Mouse (Mus musculus): ENCODE data around the gene Cdk9.

DNA sequence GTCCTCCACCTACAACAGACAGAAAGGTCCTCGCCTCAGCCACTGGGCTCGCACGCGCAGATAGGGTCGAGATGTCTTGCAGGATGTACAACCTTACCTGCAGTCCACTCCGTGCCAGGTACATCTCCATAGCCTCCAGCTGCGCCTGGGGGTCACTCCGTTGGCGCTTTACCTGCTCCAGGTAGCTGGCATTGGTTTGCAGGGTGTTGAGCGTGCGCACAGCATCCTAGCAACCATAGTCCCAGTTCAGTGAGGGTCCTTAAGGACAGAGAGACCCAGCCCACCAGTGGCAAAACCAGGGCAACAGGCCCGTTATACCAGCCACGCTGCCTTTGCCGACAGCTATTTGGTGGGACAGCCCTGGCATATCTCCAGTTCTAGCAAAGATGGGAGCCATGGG, 20.4 kb downstream of the Cdk9 start:
- TF ChIP-seq CTCF (IDR thresholded peaks at IDR 0.05; ENCODE audit: low read depth, low read length) (no peak), EP300 (IDR thresholded peaks at IDR 0.05; ENCODE audit: insufficient read depth, low read depth, low read length) (no peak)

All from ES-Bruce4 (cell line).